Mouse (Mus musculus) heart, embryonic 10.5 days (tissue): ENCODE results near the gene Tns1. TPM values are rescaled to one million over a fixed set of nuclear protein-coding genes. Genes with fewer than 3 reads are reported as not detected.

ENCODE experiments used
- DNase-seq: peaks from one replicate; pipeline ENCODE4 v3.0.0-alpha.2; 2017; ENCODE audit warnings: low spot score
- H3K27ac ChIP-seq: fragments of 300-500 bp; sonication (generic); 2 replicates; pipeline ENCODE4 v1.5.1; 2016; ENCODE audit warnings: mild to moderate bottlenecking
- H3K27me3 ChIP-seq: fragments of 300-500 bp; sonication (generic); 2 replicates; pipeline ENCODE4 v1.6.1; 2016; ENCODE audit warnings: mild to moderate bottlenecking; ENCODE audit not compliant: poor library complexity, insufficient read depth, severe bottlenecking
- H3K36me3 ChIP-seq: fragments of 300-500 bp; sonication (generic); 2 replicates; pipeline ENCODE4 v1.6.1; 2016; ENCODE audit warnings: mild to moderate bottlenecking, moderate library complexity
- H3K4me1 ChIP-seq: fragments of 300-500 bp; sonication (generic); 2 replicates; pipeline ENCODE4 v1.6.1; 2016; ENCODE audit warnings: mild to moderate bottlenecking
- H3K4me3 ChIP-seq: fragments of 300-500 bp; sonication (generic); 2 replicates; pipeline ENCODE4 v1.5.1; 2016; ENCODE audit warnings: mild to moderate bottlenecking, moderate library complexity
- H3K9me3 ChIP-seq: fragments of 300-500 bp; sonication (generic); 2 replicates; pipeline ENCODE4 v1.6.1; 2016; ENCODE audit warnings: mild to moderate bottlenecking, moderate library complexity
- WGBS: fragments of 180-500 bp; shearing (Covaris S2); methylation state at CpG from one replicate; pipeline ENCODE4 v1.1.7; 2016; 5-methylcytosine and 5-hydroxymethylcytosine counted together
- polyA plus RNA-seq: library from polyadenylated mRNA; unstranded; fragments of >200 nt; fragmentation: Nextera tagmentation; extraction: Ambion mirVana; gene quantifications from 2 replicates; pipeline ENCODE4 v1.2.1, GENCODE M21; 2016

The Tns1 gene
- polyA plus RNA-seq, 1 experiment from 2014 or later: 49.8 TPM

GRCm38 (mm10) chr1:74030901-74031360 is 93.3 kb downstream of the Tns1 start:
- Histone ChIP-seq H3K27ac (peak overlapping the region; percentile 89), H3K4me3 (no peak overlapping the region; the same call in 1 of the 2 replicates), H3K9me3 (no peaks in the 10 kb centered on the region), H3K4me1 (peaks cover 97% of the 10 kb centered on the region), H3K36me3 (no peaks in the 10 kb centered on the region), H3K27me3 (no peaks in the 10 kb centered on the region)
- 16% methylated on average over 3 of the region's 3 CpGs for WGBS
- DNase-seq: peak; percentile 87

- Histone ChIP-seq H3K4me3 (no peak overlapping the region), H3K9me3 (no peaks in the 10 kb centered on the region), H3K27me3 (no peaks in the 10 kb centered on the region), H3K4me1 (peaks cover 97% of the 10 kb centered on the region), H3K36me3 (no peaks in the 10 kb centered on the region), H3K27ac (peak overlapping the region; percentile 89)
- no peak for DNase-seq
- 76% methylated on average over 1 of the region's 1 CpGs for WGBS
These were observed 94.0 kb downstream of the Tns1 start for GRCm38 (mm10) chr1:74030285-74030684.

GRCm38 (mm10) chr1:74029669-74030068 is 94.6 kb downstream of the Tns1 start:
- Histone ChIP-seq H3K27ac (peak overlapping the region; percentile 89), H3K4me3 (no peak overlapping the region), H3K9me3 (no peaks in the 10 kb centered on the region), H3K4me1 (peaks cover 97% of the 10 kb centered on the region), H3K27me3 (no peaks in the 10 kb centered on the region), H3K36me3 (no peaks in the 10 kb centered on the region)
- WGBS: 55% methylated on average over 3 of the region's 3 CpGs
- DNase-seq: no peak

- no peaks in the 10 kb centered on the region for H3K36me3 ChIP-seq
- WGBS: 80% methylated on average over 5 of the region's 5 CpGs
- H3K4me3 ChIP-seq: no peak overlapping the region
- H3K4me1 ChIP-seq: peaks cover 97% of the 10 kb centered on the region
- no peaks in the 10 kb centered on the region for H3K27me3 ChIP-seq
- no peaks in the 10 kb centered on the region for H3K9me3 ChIP-seq
- DNase-seq: no peak
- H3K27ac ChIP-seq: peak overlapping the region; percentile 89; the same call in 1 of the 2 replicates
These were observed 95.4 kb downstream of the Tns1 start for GRCm38 (mm10) chr1:74028881-74029266.

- Histone ChIP-seq H3K27me3 (no peaks in the 10 kb centered on the region), H3K27ac (peak overlapping the region; percentile 89), H3K36me3 (no peaks in the 10 kb centered on the region), H3K4me3 (no peak overlapping the region), H3K4me1 (peaks cover 97% of the 10 kb centered on the region), H3K9me3 (no peaks in the 10 kb centered on the region)
- DNase-seq: no peak
- 77% methylated on average over 13 of the region's 13 CpGs for WGBS
These were observed 96.0 kb downstream of the Tns1 start for GRCm38 (mm10) chr1:74028118-74028880.

GRCm38 (mm10) chr1:74027559-74028091 is 96.6 kb downstream of the Tns1 start:
- H3K36me3 ChIP-seq: no peaks in the 10 kb centered on the region
- peaks cover 97% of the 10 kb centered on the region for H3K4me1 ChIP-seq
- H3K27ac ChIP-seq: peak overlapping the region; percentile 79
- no peak for DNase-seq
- no peaks in the 10 kb centered on the region for H3K9me3 ChIP-seq
- no peak overlapping the region for H3K4me3 ChIP-seq
- H3K27me3 ChIP-seq: no peaks in the 10 kb centered on the region
- 47% methylated on average over 11 of the region's 11 CpGs for WGBS

GRCm38 (mm10) chr1:74026703-74027195 is 97.5 kb downstream of the Tns1 start:
- no peaks in the 10 kb centered on the region for H3K27me3 ChIP-seq
- peaks cover 97% of the 10 kb centered on the region for H3K4me1 ChIP-seq
- no peak for DNase-seq
- H3K9me3 ChIP-seq: no peaks in the 10 kb centered on the region
- peak overlapping the region; percentile 79 for H3K27ac ChIP-seq
- no peak overlapping the region; the same call in 1 of the 2 replicates for H3K4me3 ChIP-seq
- no peaks in the 10 kb centered on the region for H3K36me3 ChIP-seq
- 48% methylated on average over 9 of the region's 9 CpGs for WGBS

GRCm38 (mm10) chr1:74025651-74026226 is 98.5 kb downstream of the Tns1 start:
- peak overlapping the region; percentile 79 for H3K27ac ChIP-seq
- no peaks in the 10 kb centered on the region for H3K9me3 ChIP-seq
- no peaks in the 10 kb centered on the region for H3K36me3 ChIP-seq
- WGBS: 29% methylated on average over 4 of the region's 4 CpGs
- H3K4me1 ChIP-seq: peaks cover 96% of the 10 kb centered on the region
- H3K27me3 ChIP-seq: no peaks in the 10 kb centered on the region
- DNase-seq: no peak
- H3K4me3 ChIP-seq: no peak overlapping the region

GRCm38 (mm10) chr1:74025227-74025626 is 99.0 kb downstream of the Tns1 start:
- Histone ChIP-seq H3K27ac (peak overlapping the region; percentile 79), H3K4me3 (0 out of 2 replicates have a peak overlapping the region, but pooled peaks have one; percentile 7), H3K9me3 (no peaks in the 10 kb centered on the region), H3K36me3 (no peaks in the 10 kb centered on the region), H3K4me1 (peaks cover 96% of the 10 kb centered on the region), H3K27me3 (no peaks in the 10 kb centered on the region)
- DNase-seq: no peak
- WGBS: 40% methylated on average over 6 of the region's 6 CpGs

GRCm38 (mm10) chr1:74024452-74025190 is 99.6 kb downstream of the Tns1 start:
- 0 out of 2 replicates have a peak overlapping the region, but pooled peaks have one; percentile 7 for H3K4me3 ChIP-seq
- H3K4me1 ChIP-seq: peaks cover 96% of the 10 kb centered on the region
- no peaks in the 10 kb centered on the region for H3K9me3 ChIP-seq
- H3K27ac ChIP-seq: peak overlapping the region; percentile 79
- no peak for DNase-seq
- H3K36me3 ChIP-seq: no peaks in the 10 kb centered on the region
- WGBS: 39% methylated on average over 10 of the region's 10 CpGs
- no peaks in the 10 kb centered on the region for H3K27me3 ChIP-seq

- Histone ChIP-seq H3K27me3 (no peaks in the 10 kb centered on the region), H3K4me3 (no peak overlapping the region), H3K27ac (peak overlapping the region; percentile 76), H3K9me3 (no peaks in the 10 kb centered on the region), H3K36me3 (no peaks in the 10 kb centered on the region), H3K4me1 (peaks cover 87% of the 10 kb centered on the region)
- no peak for DNase-seq
- 65% methylated on average over 3 of the region's 3 CpGs for WGBS
These were observed 101.3 kb downstream of the Tns1 start for GRCm38 (mm10) chr1:74022998-74023397.

- Histone ChIP-seq H3K4me3 (no peak overlapping the region), H3K9me3 (no peaks in the 10 kb centered on the region), H3K27me3 (no peaks in the 10 kb centered on the region), H3K36me3 (no peaks in the 10 kb centered on the region), H3K4me1 (peaks cover 87% of the 10 kb centered on the region), H3K27ac (peak overlapping the region; percentile 76)
- no peak for DNase-seq
- WGBS: 63% methylated on average over 5 of the region's 5 CpGs
These were observed 101.7 kb downstream of the Tns1 start for GRCm38 (mm10) chr1:74022536-74022935.
